Mouse (Mus musculus) erythroblast, embryonic 14.5 days (primary cell): ENCODE data around the gene Unc45a.

Experiments
- GATA1 ChIP-seq: IDR thresholded peaks from 2 replicates; pipeline ENCODE4 v1.6.1; 2012; ENCODE audit warnings: low read length, inconsistent platforms, mixed read lengths
- TAL1 ChIP-seq: IDR thresholded peaks from 3 replicates; pipeline ENCODE4 v1.6.1; 2012; ENCODE audit warnings: low read length, inconsistent platforms, mixed read lengths

DNA sequence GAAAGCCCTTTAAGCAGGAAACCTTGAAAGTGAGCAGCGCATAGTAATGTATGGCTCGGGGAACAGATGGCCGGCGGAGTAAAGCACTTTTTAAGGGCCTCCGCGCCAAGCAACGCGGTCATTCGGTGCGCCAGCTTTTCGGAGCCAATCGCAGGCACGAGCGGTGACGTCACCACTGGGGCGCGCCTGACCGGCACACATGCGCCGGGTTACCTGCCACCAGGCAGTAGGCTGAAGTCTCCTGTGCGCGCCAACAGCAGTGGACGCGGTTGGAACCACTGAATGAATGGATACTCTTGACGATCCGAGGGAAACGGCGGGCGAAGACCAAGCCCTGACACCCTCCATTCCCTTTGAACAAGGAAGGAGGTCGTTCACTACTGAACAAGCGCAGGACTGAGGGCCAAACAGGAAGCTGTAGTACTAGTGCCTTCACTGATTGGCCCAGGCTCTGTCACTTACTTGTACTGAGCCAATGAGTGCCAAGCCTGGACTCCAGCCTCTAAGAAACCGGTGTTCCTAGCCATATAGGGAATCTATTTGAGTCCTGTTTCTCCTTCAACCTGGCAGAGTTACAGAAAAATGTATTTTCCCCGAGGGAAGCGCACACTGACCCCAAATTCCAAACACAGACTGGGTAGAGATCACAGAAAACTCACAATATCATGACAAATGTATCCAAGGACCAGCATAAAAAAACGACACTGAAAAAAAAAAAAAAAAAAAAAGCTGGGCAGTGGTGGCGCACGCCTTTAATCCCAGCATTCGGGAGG is 16.6 kb downstream of the Unc45a start, which contains the start of gene Rccd1:
- TF ChIP-seq TAL1: no peak
- no peak for TF ChIP-seq GATA1
